Mouse (Mus musculus) bone marrow, adult 2 months (tissue): ENCODE data around the gene Ngf.

Experiments used
- CTCF ChIP-seq: fragments of 200-500 bp; IDR thresholded peaks from 2 replicates; pipeline ENCODE4 v1.5.1; 2011; ENCODE audit warnings: low read length, control low read depth; ENCODE audit not compliant: control insufficient read depth, insufficient read depth
- POLR2A ChIP-seq: fragments of 200-500 bp; IDR thresholded peaks from 2 replicates; pipeline ENCODE4 v1.6.1; 2011; ENCODE audit warnings: low read depth, mild to moderate bottlenecking, control low read depth, low read length, borderline replicate concordance; ENCODE audit not compliant: control insufficient read depth

DNA sequence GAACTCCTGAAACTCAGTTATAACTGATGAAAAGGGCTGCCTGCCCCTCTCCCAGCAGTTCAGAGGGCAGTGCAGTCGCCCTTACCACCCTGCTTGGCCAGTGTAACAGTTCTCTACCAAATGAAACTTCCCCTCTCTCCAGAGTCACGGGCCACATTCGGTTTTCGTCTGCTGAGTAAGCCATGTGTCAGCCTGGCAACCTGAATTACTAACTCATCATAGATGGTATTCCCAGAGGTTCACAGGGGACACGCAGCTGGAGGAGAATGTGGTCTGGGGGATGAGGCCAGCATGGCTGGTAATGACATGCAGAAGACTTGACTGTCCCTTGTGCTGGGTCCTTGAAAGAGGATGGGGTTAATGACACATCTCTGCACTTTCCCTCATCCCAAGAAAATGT lies 1.5 kb downstream of the Ngf start:
- TF ChIP-seq CTCF = no peak
- TF ChIP-seq POLR2A = no peak
